Mouse (Mus musculus) adrenal gland, adult 2 months (tissue): ENCODE data around the gene Ankrd34a. TPM values are rescaled to one million over a fixed set of nuclear protein-coding genes. Genes with fewer than 3 reads are reported as not detected.
A peak's percentile ranks its signal among the peaks of the same experiment; 100 is the strongest.

Experiments
- DNase-seq: peaks from one replicate; pipeline ENCODE4 v3.0.0; 2021
- polyA plus RNA-seq: library from polyadenylated mRNA; depleted of rRNA; stranded (reverse); fragments of >200 nt; gene quantifications from 2 replicates; pipeline ENCODE4 v1.2.3, GENCODE M21; 2012
- total RNA-seq, 2 experiments: library from RNA; stranded (reverse); gene quantifications; 2 replicates each; pipeline ENCODE4 v1.2.3; 2021

Gene Ankrd34a
- total and polyA plus RNA-seq, 3 experiments = 0.75 to 2.3 (median 1.8) TPM

GRCm38 (mm10) chr3:96563267-96563666 lies 33.2 kb upstream of the Ankrd34a start:
- no peak for DNase-seq

GRCm38 (mm10) chr3:96563911-96564632 lies 32.4 kb upstream of the Ankrd34a start:
- DNase-seq = no peak

DNA sequence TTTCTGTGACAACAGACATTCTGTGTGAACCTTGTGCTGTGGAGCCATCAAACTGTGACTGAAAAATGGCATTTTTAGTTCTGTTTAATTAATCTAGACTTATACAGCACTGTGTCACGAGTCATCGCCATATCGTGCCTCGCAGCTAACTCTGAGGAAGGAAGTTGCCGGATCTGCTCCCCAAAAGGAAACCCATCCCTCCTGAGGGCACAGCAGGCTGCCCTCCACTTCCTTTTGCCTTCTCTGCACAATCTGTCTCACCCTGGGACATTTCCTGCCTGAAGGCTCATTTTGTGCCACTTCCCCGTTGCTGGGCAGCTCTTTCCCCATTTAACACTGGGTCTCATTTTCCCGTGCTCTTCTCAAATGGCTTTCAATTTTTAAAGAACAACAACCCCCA lies 31.8 kb upstream of the Ankrd34a start:
- peak; percentile 56 for DNase-seq

DNA sequence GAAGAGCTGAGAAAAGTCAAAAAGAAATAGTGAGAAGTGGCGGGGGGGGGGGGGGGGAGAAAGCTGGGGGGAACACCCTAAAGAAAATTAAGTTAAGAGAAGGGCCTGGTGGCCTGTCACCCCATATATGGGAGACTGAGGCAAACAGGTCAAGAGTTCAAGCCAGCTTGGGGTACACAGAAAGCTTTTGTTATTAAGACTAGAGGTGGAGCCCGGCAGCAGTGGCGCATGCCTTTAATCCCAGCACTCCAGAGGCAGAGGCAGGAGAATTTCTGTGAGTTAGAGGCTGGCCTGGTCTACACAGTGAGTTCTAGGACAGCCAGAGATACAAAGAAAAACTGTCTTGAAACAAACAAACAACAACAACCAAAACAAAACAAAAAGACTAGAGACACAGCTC lies 31.3 kb upstream of the Ankrd34a start:
- no peak for DNase-seq

DNA sequence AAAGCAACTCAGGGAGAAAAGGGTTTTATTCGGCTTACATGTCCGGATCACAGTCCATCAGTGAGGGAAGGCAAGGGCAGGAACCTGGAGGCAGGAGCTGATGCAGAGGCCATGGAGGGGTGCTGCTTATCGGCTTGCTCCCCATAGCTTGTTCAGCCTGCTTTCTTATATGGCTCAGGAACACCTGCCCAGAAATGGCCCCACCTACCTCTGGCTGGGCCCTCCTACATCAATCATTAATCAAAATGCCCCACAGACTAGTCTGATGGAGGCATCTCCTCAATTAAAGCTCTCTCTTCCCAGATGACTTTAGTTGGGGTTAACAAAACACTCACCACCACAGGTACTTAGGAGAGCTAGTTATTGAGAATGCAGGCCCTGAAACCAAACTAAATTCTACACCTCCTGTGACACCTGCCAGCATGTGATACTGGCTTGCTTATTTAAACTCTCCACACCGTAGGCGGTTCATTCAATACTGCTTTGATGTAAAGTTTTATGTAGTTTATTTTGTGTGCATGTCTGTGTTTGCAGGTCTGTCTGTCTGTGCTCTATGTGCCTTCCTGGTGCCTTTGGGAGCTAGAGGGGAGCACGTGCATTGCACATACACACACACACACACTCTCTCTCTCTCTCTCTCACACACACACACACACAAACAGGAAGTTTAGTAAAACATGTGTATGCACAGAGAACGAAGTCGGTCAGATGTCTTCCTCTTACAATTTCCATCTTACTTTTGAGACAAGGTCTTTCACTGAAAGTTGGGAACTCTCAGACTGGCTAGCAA lies 29.6 kb upstream of the Ankrd34a start:
- DNase-seq = no peak

DNA sequence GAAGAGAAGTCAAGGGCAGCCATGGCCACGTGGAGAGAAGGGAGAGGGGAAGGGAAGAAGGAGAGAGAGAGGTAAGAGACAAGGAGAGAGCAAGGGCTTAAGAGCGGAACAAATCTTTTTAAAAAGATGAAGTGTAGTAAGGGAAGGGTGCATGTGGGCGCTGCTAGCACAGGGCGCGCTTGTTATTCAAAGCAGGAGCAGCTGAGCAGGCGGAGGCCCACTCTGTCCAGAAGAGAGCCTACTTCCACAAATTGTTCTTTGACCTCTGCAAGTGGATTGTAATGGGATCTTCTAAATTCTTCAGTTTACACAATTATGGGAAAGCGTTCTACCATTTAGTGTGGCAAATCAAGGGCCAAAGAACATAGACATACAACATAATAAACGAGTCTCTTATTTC lies 27.8 kb upstream of the Ankrd34a start:
- no peak for DNase-seq

DNA sequence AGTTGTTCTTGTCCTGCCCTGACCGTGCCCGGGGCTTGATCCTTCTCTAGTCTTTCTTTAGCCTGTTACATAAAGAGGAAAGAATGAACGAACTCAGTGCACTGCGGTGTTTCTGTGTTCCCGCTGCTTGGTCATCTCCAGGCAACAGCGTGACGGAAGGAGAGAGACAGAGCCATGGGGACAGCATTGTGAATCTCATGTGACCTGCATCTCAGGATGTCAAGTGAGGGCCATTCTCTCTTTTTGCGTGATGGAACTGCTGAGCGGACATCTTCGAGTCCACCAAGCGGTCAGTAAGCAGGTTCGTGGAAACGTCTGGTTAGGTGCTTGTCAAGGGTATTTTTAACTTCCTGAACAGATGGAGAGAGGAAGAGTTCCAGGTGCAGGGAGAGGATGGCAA lies 26.9 kb upstream of the Ankrd34a start:
- no peak for DNase-seq

DNA sequence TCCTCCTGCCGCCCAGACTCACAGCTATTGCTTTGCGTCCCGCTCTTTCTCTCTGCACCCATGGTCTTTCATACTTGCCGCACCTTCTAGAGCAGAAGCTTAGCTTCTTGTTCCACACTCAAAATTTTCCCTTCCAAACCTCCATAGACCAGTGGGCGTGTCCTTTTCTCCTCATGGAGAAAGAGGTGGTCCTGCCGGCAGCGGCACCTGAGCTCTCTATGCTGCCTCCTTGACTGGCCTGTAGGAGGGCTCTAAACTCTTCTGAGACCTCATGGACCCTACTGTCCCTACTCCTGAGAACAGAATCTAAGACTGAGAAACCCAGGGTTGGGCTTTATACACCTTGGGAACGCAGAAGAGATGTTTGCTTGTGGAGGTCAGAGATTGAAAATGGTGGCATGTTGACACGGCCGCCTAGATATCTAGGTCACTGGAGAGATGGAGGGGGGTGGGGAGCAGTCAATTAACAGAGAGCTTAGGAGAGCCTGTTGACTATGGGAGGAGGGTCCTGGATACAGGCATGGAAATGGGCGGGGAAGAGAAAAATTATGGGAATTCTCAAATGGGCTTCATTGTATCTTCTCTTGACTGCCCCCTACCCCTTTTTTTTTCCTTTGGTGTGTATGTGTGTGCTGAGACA lies 26.4 kb upstream of the Ankrd34a start:
- no peak for DNase-seq

DNA sequence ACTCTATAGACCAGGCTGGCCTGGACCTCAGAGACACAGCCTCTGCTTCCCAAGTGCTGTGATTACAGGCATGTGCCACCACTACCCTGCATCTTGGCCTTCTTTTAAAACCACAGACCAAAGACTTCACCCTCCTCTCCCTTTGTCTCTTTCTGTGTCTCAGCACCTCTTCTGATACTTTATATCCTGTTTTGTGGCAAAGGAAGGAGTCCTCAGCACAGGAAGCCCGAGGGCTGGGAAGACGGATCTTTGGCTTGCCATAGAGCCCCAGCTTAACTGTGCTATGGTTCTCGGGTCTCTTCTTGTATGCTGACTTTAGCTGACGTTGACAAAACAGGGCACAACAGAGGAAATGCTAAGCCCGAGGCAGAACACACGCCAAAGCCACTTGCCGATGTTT lies 25.8 kb upstream of the Ankrd34a start:
- no peak for DNase-seq

DNA sequence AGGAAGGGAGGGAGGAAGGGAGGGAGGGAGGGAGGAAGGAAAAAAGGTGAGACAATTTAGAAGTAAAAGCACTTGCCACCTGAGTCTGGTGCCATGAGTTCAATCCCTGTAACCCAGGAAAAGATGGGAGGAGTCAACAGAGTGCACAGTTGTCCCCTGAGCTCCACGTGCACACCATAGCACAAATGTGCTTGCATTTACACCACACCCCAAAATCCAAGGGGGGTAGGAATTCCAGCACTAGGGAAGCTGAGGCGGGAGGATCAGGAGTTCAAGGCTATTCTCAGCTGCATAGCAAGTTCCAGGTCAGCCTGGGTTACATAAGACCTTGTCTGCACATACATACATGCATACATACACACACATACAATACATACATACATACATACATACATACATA lies 25.1 kb upstream of the Ankrd34a start:
- no peak for DNase-seq

- no peak for DNase-seq
These were observed 24.3 kb upstream of the Ankrd34a start for GRCm38 (mm10) chr3:96571896-96572698.

- peak; percentile 74 for DNase-seq
These were observed 22.6 kb upstream of the Ankrd34a start for GRCm38 (mm10) chr3:96573611-96574511.

DNA sequence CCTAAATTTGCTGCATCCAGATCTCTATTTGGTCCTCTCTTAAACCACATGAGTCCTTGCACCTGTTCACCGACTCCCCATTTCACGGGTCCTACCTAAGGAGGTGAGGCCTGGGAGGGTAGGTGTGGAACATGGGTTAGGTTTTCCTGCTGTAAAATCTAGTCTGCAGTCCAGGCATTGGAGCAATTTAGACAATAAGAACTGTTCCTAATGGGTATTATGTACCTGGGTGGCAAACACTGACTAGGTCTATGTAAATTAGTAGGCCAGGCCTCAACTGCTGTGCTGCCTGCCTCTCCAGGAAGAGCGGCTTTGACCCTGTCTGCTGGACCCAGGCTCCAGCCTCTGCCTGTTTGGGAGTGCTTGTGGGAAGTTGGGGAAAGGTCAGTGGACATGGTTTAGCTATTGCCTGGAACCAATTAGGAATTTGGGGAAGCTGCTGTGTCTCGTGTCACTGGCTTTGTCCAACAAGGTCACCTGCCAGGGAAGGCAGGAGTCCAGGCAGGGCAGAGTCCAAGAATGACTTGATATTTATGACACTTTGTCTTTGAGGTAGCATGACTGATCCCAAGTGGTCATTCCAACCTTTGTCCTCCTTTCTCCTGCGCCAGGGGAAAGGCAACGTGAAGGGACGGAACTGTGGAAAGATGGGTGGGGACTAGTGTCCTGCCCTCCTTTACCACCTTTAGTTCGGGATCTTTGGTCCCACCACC lies 21.0 kb upstream of the Ankrd34a start:
- peak; percentile 73 for DNase-seq

DNA sequence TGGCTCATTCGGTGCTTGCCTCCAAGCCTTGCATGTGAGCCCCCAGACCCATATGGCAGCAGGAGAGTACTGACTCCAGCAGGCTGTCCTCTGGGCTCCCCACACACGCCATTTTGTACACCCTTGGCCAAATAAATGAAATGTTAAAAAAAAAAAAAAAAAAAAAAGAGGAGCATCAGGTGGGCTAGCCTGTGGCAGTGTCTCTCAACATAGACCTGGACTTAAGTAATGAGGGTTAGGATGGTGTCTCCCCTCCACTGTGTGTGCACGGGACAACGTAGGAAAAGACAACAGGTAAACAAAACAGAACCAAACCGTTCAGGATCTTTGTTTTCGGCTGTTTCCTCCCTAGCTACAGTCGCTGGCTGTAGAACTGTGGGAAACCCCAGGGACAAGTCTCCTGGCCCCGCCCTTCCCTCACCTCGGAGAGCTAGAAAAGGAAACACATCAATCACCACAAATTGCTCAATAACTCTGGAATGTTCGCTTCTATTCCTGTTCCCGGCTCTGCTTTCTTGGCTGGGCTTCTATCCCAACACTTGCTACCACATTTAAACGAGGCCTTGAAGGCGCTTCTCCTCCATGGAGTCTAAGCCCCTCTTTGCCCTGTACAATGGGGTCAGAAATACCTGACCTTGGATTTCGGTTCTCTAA lies 20.3 kb upstream of the Ankrd34a start:
- DNase-seq = peak; percentile 89

GRCm38 (mm10) chr3:96576690-96577541 lies 19.5 kb upstream of the Ankrd34a start, which contains the start of gene Gm16253:
TSS of gene Gm16253 (plus strand) at chr3:96576984.
- peak; percentile 94 for DNase-seq

DNA sequence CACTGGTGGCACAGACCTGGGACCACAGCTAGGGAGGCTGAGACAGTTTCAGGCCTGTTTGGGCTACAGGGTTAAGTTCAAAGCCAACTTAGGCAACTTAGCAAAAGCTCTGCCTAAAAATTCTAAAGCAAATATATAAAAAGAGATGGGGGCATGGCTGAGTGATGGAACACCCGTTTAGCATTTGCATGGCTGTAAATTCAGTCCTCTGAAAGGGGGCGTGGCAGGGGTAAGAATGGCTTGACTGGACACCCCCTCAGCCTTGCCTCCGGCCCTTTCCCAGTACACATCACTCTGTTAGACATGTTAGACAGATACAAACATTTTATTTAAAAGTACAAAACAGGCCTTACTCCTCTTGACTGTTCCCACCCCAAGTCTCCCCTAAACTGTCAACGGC lies 18.9 kb upstream of the Ankrd34a start:
- no peak for DNase-seq

- DNase-seq = no peak
These were observed 17.7 kb upstream of the Ankrd34a start for GRCm38 (mm10) chr3:96578561-96579238.

DNA sequence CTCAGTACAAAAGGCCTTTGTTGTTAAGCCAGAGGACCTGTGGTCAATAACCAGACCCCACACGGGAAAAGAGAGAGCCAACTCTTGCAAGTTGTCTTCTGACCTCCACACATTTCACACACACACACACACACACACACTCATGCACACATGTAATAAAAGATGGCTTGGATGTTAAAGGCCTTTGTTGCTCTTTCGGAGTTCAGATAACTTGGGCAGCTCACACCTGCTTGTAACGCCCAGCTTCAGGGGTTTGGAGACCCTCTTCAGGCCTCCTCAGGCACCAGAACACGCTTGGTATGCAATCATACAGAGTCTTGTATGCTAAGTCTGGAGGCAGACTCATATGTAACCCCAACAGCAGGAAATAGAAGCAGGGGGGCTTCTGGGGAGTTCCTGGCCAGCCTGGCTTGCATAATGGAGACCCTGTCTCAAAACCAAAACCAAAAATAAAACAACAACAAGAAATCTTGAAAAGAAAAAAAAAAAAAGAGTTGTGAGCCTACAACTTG lies 17.1 kb upstream of the Ankrd34a start:
- no peak for DNase-seq
